Mouse (Mus musculus) telencephalon, adult 2 months (tissue): ENCODE data around the gene Micall1.

Source experiments
- DNase-seq: peaks from one replicate; pipeline ENCODE4 v3.0.0-alpha.2; 2011; ENCODE audit warnings: low read depth, low spot score

Micall1 gene

GRCm38 (mm10) chr15:79176905-79177304, 68.2 kb downstream of the Micall1 start:
- no peak for DNase-seq

GRCm38 (mm10) chr15:79185213-79185612, 76.5 kb downstream of the Micall1 start:
- DNase-seq, result no peak
